Mouse (Mus musculus): ENCODE measurements at regions not wholly inside any gene's neighbourhood (a gene's known extent, or its start where the extent isn't known, plus 50 kb on each side); places are given as distances from the start of the nearest gene placed in this dataset.

- TF ChIP-seq CTCF (IDR thresholded peaks at IDR 0.05; ENCODE audit: low read depth, low read length) (no peak), TAL1 (conservative IDR thresholded peaks at IDR 0.05; ENCODE audit: low read depth, low read length) (no peak)
Measured at GRCm38 (mm10) chr4:93412695-93413094, 77.4 kb upstream of the Tusc1 start.
